Mouse (Mus musculus): ENCODE measurements around the gene Pptc7.

- TF ChIP-seq POLR2A (IDR thresholded peaks at IDR 0.05; ENCODE audit: extremely low read depth, insufficient read depth, low read length) (no peak), CTCF (IDR thresholded peaks at IDR 0.05; ENCODE audit: extremely low read depth, insufficient read depth, low read length) (no peak)
Observed at GRCm38 (mm10) chr5:122303937-122304336, 19.8 kb downstream of the Pptc7 start.

Measured in cortical plate, adult 2 months (tissue).